Mouse (Mus musculus): ENCODE data around the gene Rsg1. TPM values are rescaled to one million over a fixed set of nuclear protein-coding genes. Genes with fewer than 3 reads are reported as not detected.
A peak's percentile ranks its signal among the peaks of the same experiment; 100 is the strongest.

Rsg1 gene
- polyA plus RNA-seq (2015; fragmentation: Nextera tagmentation; extraction: Ambion mirVana): 1.2 and 1.4 TPM in 2 replicates

- under 1% methylated on average over 24 of the region's 24 CpGs for WGBS (ENCODE audit: insufficient replicate concordance)
- no peak within 1 kb of the TSS for H3K27ac ChIP-seq (replicated peaks)
- peak within 1 kb of the TSS; percentile 57 for H3K9ac ChIP-seq
- H3K9me3 ChIP-seq (replicated peaks): no peaks in the 10 kb centered on the region
- H3K4me3 ChIP-seq (replicated peaks): peak within 1 kb of the TSS; percentile 64
- peak; percentile 60 for ATAC-seq (ENCODE audit: insufficient read depth)
- H3K36me3 ChIP-seq (replicated peaks): no peaks in the 10 kb centered on the region
- H3K4me1 ChIP-seq (replicated peaks): peaks cover 33% of the 10 kb centered on the region
- H3K4me2 ChIP-seq: peak within 1 kb of the TSS; percentile 95
- no peaks in the 10 kb centered on the region for H3K27me3 ChIP-seq
Observed at GRCm38 (mm10) chr4:141213770-141214336, at the start of gene Rsg1. Gene Rsg1, plus strand, starts transcription at chr4:141213956.

DNA sequence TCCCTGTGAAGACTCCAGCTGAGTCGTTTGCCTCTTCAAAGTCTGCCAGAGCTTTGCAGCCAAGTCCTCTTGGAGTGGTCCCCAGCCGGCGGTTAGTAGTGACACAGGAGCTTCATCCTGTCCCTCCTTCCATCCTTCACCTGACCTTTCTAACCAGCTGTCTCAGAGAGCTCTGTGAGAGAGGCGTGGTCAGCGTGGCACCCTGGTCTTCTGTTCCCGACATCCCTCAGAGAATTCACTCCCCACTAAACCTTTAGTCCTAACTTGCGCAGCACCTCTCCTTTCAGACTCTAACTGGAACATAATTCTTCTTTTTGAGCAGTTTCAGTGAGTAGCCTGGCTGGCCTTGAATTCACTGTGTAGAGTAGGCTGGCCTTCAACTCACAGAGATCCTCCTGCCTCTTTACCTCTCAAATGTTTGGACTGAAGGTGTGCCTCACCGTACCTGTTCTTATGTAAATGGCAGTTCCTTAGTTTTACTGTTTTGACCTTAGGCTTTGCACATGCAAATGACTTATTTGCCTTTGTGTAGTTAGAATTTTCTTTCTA is 47.9 kb upstream of the Rsg1 start:
- H3K9me3 ChIP-seq (replicated peaks): no peaks in the 10 kb centered on the region
- no peak overlapping the region for H3K9ac ChIP-seq
- WGBS (ENCODE audit: insufficient replicate concordance): 77% methylated on average over 8 of the region's 8 CpGs
- H3K4me1 ChIP-seq (replicated peaks): peaks cover 47% of the 10 kb centered on the region
- ATAC-seq (ENCODE audit: insufficient read depth): no peak
- no peak overlapping the region for H3K4me2 ChIP-seq
- H3K36me3 ChIP-seq (replicated peaks): peaks cover 42% of the 10 kb centered on the region
- H3K27me3 ChIP-seq: no peaks in the 10 kb centered on the region
- H3K4me3 ChIP-seq (replicated peaks): no peak overlapping the region
- H3K27ac ChIP-seq (replicated peaks): 0 out of 2 replicates have a peak overlapping the region, but pooled peaks have one; percentile 4

- H3K27me3 ChIP-seq: no peaks in the 10 kb centered on the region
- H3K27ac ChIP-seq (replicated peaks): no peak overlapping the region
- H3K4me3 ChIP-seq (replicated peaks): no peak overlapping the region
- peaks cover 55% of the 10 kb centered on the region for H3K36me3 ChIP-seq (replicated peaks)
- no peaks in the 10 kb centered on the region for H3K9me3 ChIP-seq (replicated peaks)
- no peak overlapping the region for H3K9ac ChIP-seq
- ATAC-seq (ENCODE audit: insufficient read depth): no peak
- 84% methylated on average over 3 of the region's 3 CpGs for WGBS (ENCODE audit: insufficient replicate concordance)
- H3K4me2 ChIP-seq: no peak overlapping the region
- peaks cover 34% of the 10 kb centered on the region for H3K4me1 ChIP-seq (replicated peaks)
Observed at GRCm38 (mm10) chr4:141167156-141167555, 46.6 kb upstream of the Rsg1 start.

- Histone ChIP-seq H3K9ac (no peak overlapping the region), H3K4me3 (replicated peaks) (no peak overlapping the region), H3K4me1 (replicated peaks) (peaks cover 10% of the 10 kb centered on the region; the same call in 1 of the 2 replicates), H3K9me3 (replicated peaks) (no peaks in the 10 kb centered on the region), H3K27ac (replicated peaks) (no peak overlapping the region), H3K36me3 (replicated peaks) (peaks cover 91% of the 10 kb centered on the region), H3K27me3 (no peaks in the 10 kb centered on the region), H3K4me2 (no peak overlapping the region)
- ATAC-seq (ENCODE audit: insufficient read depth): no peak
- WGBS (ENCODE audit: insufficient replicate concordance): 92% methylated on average over 8 of the region's 8 CpGs
Observed at GRCm38 (mm10) chr4:141172121-141172520, 41.6 kb upstream of the Rsg1 start.

GRCm38 (mm10) chr4:141175783-141176182 is 38.0 kb upstream of the Rsg1 start:
- Histone ChIP-seq H3K27me3 (no peaks in the 10 kb centered on the region), H3K4me2 (no peak overlapping the region), H3K36me3 (replicated peaks) (peaks cover 91% of the 10 kb centered on the region), H3K4me3 (replicated peaks) (no peak overlapping the region), H3K4me1 (replicated peaks) (peaks cover 11% of the 10 kb centered on the region; the same call in 1 of the 2 replicates), H3K27ac (replicated peaks) (0 out of 2 replicates have a peak overlapping the region, but pooled peaks have one; percentile 5), H3K9ac (no peak overlapping the region), H3K9me3 (replicated peaks) (no peaks in the 10 kb centered on the region)
- WGBS (ENCODE audit: insufficient replicate concordance): 75% methylated on average over 5 of the region's 5 CpGs
- ATAC-seq (ENCODE audit: insufficient read depth): no peak

DNA sequence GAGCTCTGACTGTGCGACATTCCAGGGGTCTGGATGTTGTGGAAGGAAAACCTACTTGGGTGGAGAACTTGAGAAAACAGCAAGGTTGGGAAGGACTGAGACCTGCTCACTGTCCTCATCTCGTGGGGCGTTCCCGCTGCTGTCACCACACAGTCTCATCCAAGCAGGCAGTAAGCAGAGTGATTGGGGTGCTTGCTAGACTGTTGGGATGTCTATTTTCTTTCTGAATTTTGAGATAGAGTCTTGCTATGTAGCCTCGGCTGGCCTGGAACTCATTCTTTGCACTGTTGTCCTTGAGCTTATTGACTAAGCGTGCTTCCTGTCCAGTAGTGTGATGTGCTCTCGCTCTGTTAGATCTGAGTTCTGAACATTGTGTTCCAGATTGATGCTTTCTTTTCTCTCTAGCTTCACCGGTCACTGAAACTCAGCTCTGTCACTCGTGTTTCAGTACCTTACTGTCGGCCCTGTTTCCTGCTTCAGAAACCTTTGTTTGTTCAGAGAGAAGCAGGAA is 37.4 kb upstream of the Rsg1 start:
- Histone ChIP-seq H3K9ac (no peak overlapping the region), H3K27me3 (no peaks in the 10 kb centered on the region), H3K4me3 (replicated peaks) (no peak overlapping the region), H3K27ac (replicated peaks) (0 out of 2 replicates have a peak overlapping the region, but pooled peaks have one; percentile 19), H3K36me3 (replicated peaks) (peaks cover 91% of the 10 kb centered on the region), H3K4me1 (replicated peaks) (peaks cover 12% of the 10 kb centered on the region; the same call in 1 of the 2 replicates), H3K4me2 (no peak overlapping the region), H3K9me3 (replicated peaks) (no peaks in the 10 kb centered on the region)
- WGBS (ENCODE audit: insufficient replicate concordance): 78% methylated on average over 10 of the region's 10 CpGs
- ATAC-seq (ENCODE audit: insufficient read depth): no peak

DNA sequence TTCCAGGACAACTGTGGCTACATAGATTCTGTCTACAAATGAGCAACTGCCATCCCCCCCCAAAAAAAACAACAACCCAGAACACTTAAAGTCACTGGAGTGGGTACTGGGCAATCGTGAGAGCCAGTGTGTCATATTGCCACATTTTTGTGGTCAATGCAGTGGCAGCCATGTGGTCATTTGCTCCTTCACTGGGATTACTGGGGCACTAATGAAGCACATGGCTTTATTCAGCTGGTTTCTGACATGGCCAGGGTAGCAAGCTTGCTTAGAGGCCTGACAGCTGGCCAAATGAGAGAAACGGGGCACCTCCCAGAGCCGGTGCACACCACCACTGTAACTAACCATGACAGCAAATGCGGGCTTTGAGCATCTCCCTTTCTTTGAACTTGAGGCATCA is 35.3 kb upstream of the Rsg1 start:
- WGBS (ENCODE audit: insufficient replicate concordance): 78% methylated on average over 4 of the region's 4 CpGs
- Histone ChIP-seq H3K36me3 (replicated peaks) (peaks cover 92% of the 10 kb centered on the region), H3K27me3 (no peaks in the 10 kb centered on the region), H3K9ac (no peak overlapping the region), H3K4me2 (no peak overlapping the region), H3K27ac (replicated peaks) (no peak overlapping the region), H3K9me3 (replicated peaks) (no peaks in the 10 kb centered on the region), H3K4me3 (replicated peaks) (no peak overlapping the region), H3K4me1 (replicated peaks) (0 out of 2 replicates have a peak, but pooled peaks cover 14% of the 10 kb centered on the region)
- no peak for ATAC-seq (ENCODE audit: insufficient read depth)

GRCm38 (mm10) chr4:141180831-141181230 is 32.9 kb upstream of the Rsg1 start:
- no peak overlapping the region for H3K4me3 ChIP-seq (replicated peaks)
- H3K27me3 ChIP-seq: no peaks in the 10 kb centered on the region
- no peak overlapping the region for H3K4me2 ChIP-seq
- WGBS (ENCODE audit: insufficient replicate concordance): 88% methylated on average over 8 of the region's 8 CpGs
- no peak overlapping the region for H3K27ac ChIP-seq (replicated peaks)
- H3K9ac ChIP-seq: no peak overlapping the region
- H3K9me3 ChIP-seq (replicated peaks): no peaks in the 10 kb centered on the region
- no peak for ATAC-seq (ENCODE audit: insufficient read depth)
- H3K4me1 ChIP-seq (replicated peaks): peaks cover 16% of the 10 kb centered on the region; the same call in 1 of the 2 replicates
- peaks cover 84% of the 10 kb centered on the region for H3K36me3 ChIP-seq (replicated peaks)

- Histone ChIP-seq H3K27ac (replicated peaks) (no peak overlapping the region), H3K4me2 (no peak overlapping the region), H3K36me3 (replicated peaks) (peaks cover 72% of the 10 kb centered on the region), H3K4me1 (replicated peaks) (peaks cover 21% of the 10 kb centered on the region), H3K9me3 (replicated peaks) (no peaks in the 10 kb centered on the region), H3K4me3 (replicated peaks) (no peak overlapping the region), H3K9ac (no peak overlapping the region), H3K27me3 (no peaks in the 10 kb centered on the region)
- no peak for ATAC-seq (ENCODE audit: insufficient read depth)
- WGBS (ENCODE audit: insufficient replicate concordance): 83% methylated on average over 6 of the region's 6 CpGs
Observed at GRCm38 (mm10) chr4:141181981-141182380, 31.8 kb upstream of the Rsg1 start.

- 87% methylated on average over 2 of the region's 2 CpGs for WGBS (ENCODE audit: insufficient replicate concordance)
- H3K36me3 ChIP-seq (replicated peaks): peaks cover 57% of the 10 kb centered on the region
Observed at GRCm38 (mm10) chr4:141183932-141184331, 29.8 kb upstream of the Rsg1 start.

DNA sequence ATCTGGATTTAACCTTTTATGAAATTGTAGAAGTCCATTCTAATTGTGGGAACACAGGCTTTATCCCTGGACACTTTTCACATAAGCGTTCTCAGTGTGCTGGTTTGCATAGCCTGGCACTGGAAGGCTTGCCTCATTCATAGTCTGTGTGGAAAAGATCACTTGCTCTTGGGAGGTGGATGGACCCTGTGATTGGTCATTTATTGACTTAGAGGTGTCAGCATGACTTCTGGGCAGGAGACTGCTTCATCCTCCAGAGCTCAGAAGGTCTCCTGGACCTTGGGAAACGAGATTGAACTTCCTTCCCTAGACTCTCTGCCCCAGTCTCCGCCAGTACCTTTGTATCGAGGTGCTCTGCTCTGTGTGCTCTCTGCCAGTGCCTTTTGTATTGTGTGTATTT is 29.3 kb upstream of the Rsg1 start:
- no peak overlapping the region for H3K27ac ChIP-seq (replicated peaks)
- H3K27me3 ChIP-seq: no peaks in the 10 kb centered on the region
- H3K4me1 ChIP-seq (replicated peaks): peaks cover 23% of the 10 kb centered on the region
- no peak overlapping the region for H3K4me2 ChIP-seq
- WGBS (ENCODE audit: insufficient replicate concordance): 75% methylated on average over 4 of the region's 4 CpGs
- H3K36me3 ChIP-seq (replicated peaks): peaks cover 52% of the 10 kb centered on the region
- no peak for ATAC-seq (ENCODE audit: insufficient read depth)
- H3K9me3 ChIP-seq (replicated peaks): no peaks in the 10 kb centered on the region
- no peak overlapping the region for H3K4me3 ChIP-seq (replicated peaks)
- no peak overlapping the region for H3K9ac ChIP-seq

More at GRCm38 (mm10) chr4:141183932-141184331, 29.8 kb upstream of the Rsg1 start:
- Histone ChIP-seq H3K4me3 (replicated peaks) (no peak overlapping the region), H3K4me2 (no peak overlapping the region), H3K9ac (no peak overlapping the region), H3K27ac (replicated peaks) (no peak overlapping the region), H3K4me1 (replicated peaks) (peaks cover 23% of the 10 kb centered on the region), H3K9me3 (replicated peaks) (no peaks in the 10 kb centered on the region), H3K27me3 (no peaks in the 10 kb centered on the region)
- no peak for ATAC-seq (ENCODE audit: insufficient read depth)
